Comparison of ENCODE assay signal across 11 mouse cellular contexts in genomic region chr2:85007729-85008128, GRCm38 (mm10). TPM values are rescaled to one million over a fixed set of nuclear protein-coding genes. Genes with fewer than 3 reads are reported as not detected.
DNase-seq lines count a peak whose midpoint lies in the region; ATAC-seq and TF ChIP-seq lines count a peak whose summit lies in the region.
"Had no signal": no experiment of that assay in that cellular context is flagged by ENCODE, and none has a peak within 500 bp of the region (broad histone marks: within the 10 kb centered on the region; RNA-seq: fewer than 3 reads in every experiment).

No protein-coding gene starts in this region.

- peak; percentile 47; the same call in 1 of the 2 replicates for TF ChIP-seq CTCF in brain, embryonic 14.5 days (IDR thresholded peaks at IDR 0.05; ENCODE audit: borderline replicate concordance, extremely low read depth, insufficient read depth, insufficient read length)
- TF ChIP-seq CTCF in liver, embryonic 14.5 days (IDR thresholded peaks at IDR 0.05; ENCODE audit: low read depth), result peak; percentile 78
- peak; percentile 77 for TF ChIP-seq CTCF in stomach, postnatal 0 days (IDR thresholded peaks at IDR 0.05; ENCODE audit: low read depth)

- no peak overlapping the region for H3K4me3 ChIP-seq in liver, embryonic 11.5 days (ENCODE audit: low read depth, low read length)
- no peak overlapping the region for H3K4me3 ChIP-seq in liver, embryonic 14.5 days (ENCODE audit: insufficient read depth in 1 of 2, low read depth in 2 of 2, low read length in 2 of 2)
- no peak overlapping the region for H3K4me3 ChIP-seq in stomach, postnatal 0 days (ENCODE audit: low read depth, low read length)
- H3K4me3 ChIP-seq: heart, embryonic 13.5 days; lung, embryonic 15.5 days had no signal

- H3K9ac ChIP-seq in liver, embryonic 11.5 days (ENCODE audit: low read depth, low read length), result no peak overlapping the region
- H3K9ac ChIP-seq in liver, embryonic 14.5 days (replicated peaks), result no peak overlapping the region
- H3K9ac ChIP-seq in stomach, postnatal 0 days (ENCODE audit: low read length), result no peak overlapping the region
- H3K9ac ChIP-seq: heart, embryonic 13.5 days; lung, embryonic 15.5 days had no signal

- TF ChIP-seq EP300 in liver, embryonic 14.5 days (IDR thresholded peaks at IDR 0.05; ENCODE audit: low read depth), result no peak
- TF ChIP-seq EP300 in stomach, postnatal 0 days (optimal IDR thresholded peaks at IDR 0.05), result no peak

- ATAC-seq in liver, embryonic 11.5 days (replicated peaks; ENCODE audit: low FRiP score), result no peak
- no peak for ATAC-seq in liver, embryonic 14.5 days (ENCODE audit: insufficient read depth)
- no peak for ATAC-seq in stomach, postnatal 0 days (ENCODE audit: low FRiP score, low TSS enrichment)

- no peaks in the 10 kb centered on the region for H3K9me3 ChIP-seq in liver, embryonic 11.5 days (ENCODE audit: control insufficient read depth, low read length)
- H3K9me3 ChIP-seq in liver, embryonic 14.5 days (ENCODE audit: control insufficient read depth, low read length), result no peaks in the 10 kb centered on the region
- H3K9me3 ChIP-seq in stomach, postnatal 0 days (ENCODE audit: control insufficient read depth, low read length), result no peaks in the 10 kb centered on the region
- H3K9me3 ChIP-seq: heart, embryonic 13.5 days; lung, embryonic 15.5 days had no signal

- 22% methylated on average over 4 of the region's 4 CpGs for WGBS in liver, embryonic 11.5 days
- 18% methylated on average over 4 of the region's 4 CpGs for WGBS in liver, embryonic 14.5 days (ENCODE audit: insufficient replicate concordance)
- WGBS in stomach, postnatal 0 days, result 15% methylated on average over 4 of the region's 4 CpGs

- DNase-seq in cerebellum, adult 9-10 months, result peak; percentile 8
- DNase-seq in cerebellum, adult 11-12 months, result no peak
- DNase-seq in liver, result peak; percentile 30
- DNase-seq in liver, embryonic 11.5 days (ENCODE audit: low spot score), result no peak
- DNase-seq in brain, embryonic 14.5 days (ENCODE audit: low read depth), result peak; percentile 57
- peak; percentile 37 to 43 (median 41) for DNase-seq in liver, embryonic 14.5 days (ENCODE audit: low read depth in 3 of 3, low spot score in 3 of 3)
- DNase-seq in stomach, postnatal 0 days (ENCODE audit: low spot score), result no peak
- DNase-seq in urinary bladder, postnatal 14 days (ENCODE audit: low spot score), result no peak

- no peaks in the 10 kb centered on the region for H3K27me3 ChIP-seq in liver, embryonic 11.5 days (replicated peaks; ENCODE audit: control insufficient read depth, insufficient read depth, low read length)
- H3K27me3 ChIP-seq in liver, embryonic 14.5 days (ENCODE audit: control insufficient read depth, insufficient read depth, low read length), result no peaks in the 10 kb centered on the region
- no peaks in the 10 kb centered on the region for H3K27me3 ChIP-seq in stomach, postnatal 0 days (ENCODE audit: control insufficient read depth, insufficient read depth, low read length)
- H3K27me3 ChIP-seq: heart, embryonic 13.5 days; lung, embryonic 15.5 days had no signal

- no peak overlapping the region for H3K4me2 ChIP-seq in liver, embryonic 11.5 days
- no peak overlapping the region for H3K4me2 ChIP-seq in liver, embryonic 14.5 days (ENCODE audit: low read depth)
- H3K4me2 ChIP-seq in stomach, postnatal 0 days (replicated peaks; ENCODE audit: low read depth), result no peak overlapping the region
- H3K4me2 ChIP-seq: heart, embryonic 13.5 days; lung, embryonic 15.5 days had no signal

- H3K36me3 ChIP-seq in liver, embryonic 11.5 days (ENCODE audit: control insufficient read depth, insufficient read depth, low read length), result no peaks in the 10 kb centered on the region
- no peaks in the 10 kb centered on the region for H3K36me3 ChIP-seq in liver, embryonic 14.5 days (replicated peaks; ENCODE audit: control insufficient read depth, insufficient read depth, low read depth)
- H3K36me3 ChIP-seq in stomach, postnatal 0 days (ENCODE audit: control insufficient read depth, insufficient read depth, low read length), result no peaks in the 10 kb centered on the region
- H3K36me3 ChIP-seq: heart, embryonic 13.5 days; lung, embryonic 15.5 days had no signal

- no peak overlapping the region for H3K27ac ChIP-seq in liver, embryonic 11.5 days (ENCODE audit: low read depth, low read length)
- H3K27ac ChIP-seq in liver, embryonic 14.5 days, result no peak overlapping the region
- H3K27ac ChIP-seq in stomach, postnatal 0 days (replicated peaks), result no peak overlapping the region
- H3K27ac ChIP-seq: heart, embryonic 13.5 days; lung, embryonic 15.5 days had no signal

- peaks cover 12% of the 10 kb centered on the region for H3K4me1 ChIP-seq in liver, embryonic 11.5 days (replicated peaks; ENCODE audit: control insufficient read depth, insufficient read depth, low read length)
- H3K4me1 ChIP-seq in liver, embryonic 14.5 days (replicated peaks; ENCODE audit: control insufficient read depth in 2 of 2, insufficient read depth in 2 of 2, low read length in 1 of 2), result peaks cover 31 to 34% of the 10 kb centered on the region in 2 experiments
- H3K4me1 ChIP-seq in stomach, postnatal 0 days (replicated peaks; ENCODE audit: control insufficient read depth, insufficient read depth), result no peaks in the 10 kb centered on the region

- TF ChIP-seq POLR2A in brain, embryonic 14.5 days (IDR thresholded peaks at IDR 0.05; ENCODE audit: borderline replicate concordance, extremely low read depth, insufficient read depth, insufficient read length, poor library complexity, severe bottlenecking), result no peak

RNA-seq across cellular contexts. Expression of gene Prg3, which starts 19.7 kb away (rescaled TPM):
- polyA plus RNA-seq in liver, embryonic 11.5 days (2014; fragmentation: Nextera tagmentation; extraction: Ambion mirVana), result 10.2 and 16.7 TPM in 2 replicates
- not detected in 2 replicates for polyA plus RNA-seq in brain, embryonic 14.5 days (2012; rRNA removed)
- 2.6 and 4.4 TPM in 2 replicates for polyA plus RNA-seq in liver, embryonic 14.5 days (2012; rRNA removed)
- polyA plus RNA-seq in liver, embryonic 14.5 days (2014; fragmentation: Nextera tagmentation; extraction: Ambion mirVana), result 2.1 and 3.4 TPM in 2 replicates
- not detected in 2 replicates for polyA plus RNA-seq in stomach, postnatal 0 days (2015; fragmentation: Nextera tagmentation; extraction: Ambion mirVana)
- polyA plus RNA-seq: lung, embryonic 15.5 days; stomach, embryonic 14.5 days had no signal

RNA-seq across cellular contexts. Expression of gene Prg2, which starts 27.5 kb away (rescaled TPM):
- polyA plus RNA-seq in liver, embryonic 11.5 days (2014; fragmentation: Nextera tagmentation; extraction: Ambion mirVana), result 67.2 and 96.9 TPM in 2 replicates
- polyA plus RNA-seq in brain, embryonic 14.5 days (2012; rRNA removed), result 0.14 and 0.16 TPM in 2 replicates
- polyA plus RNA-seq in liver, embryonic 14.5 days (2012; rRNA removed), result 33.3 and 62.4 TPM in 2 replicates
- 17.9 and 21.8 TPM in 2 replicates for polyA plus RNA-seq in liver, embryonic 14.5 days (2014; fragmentation: Nextera tagmentation; extraction: Ambion mirVana)
- polyA plus RNA-seq in stomach, postnatal 0 days (2015; fragmentation: Nextera tagmentation; extraction: Ambion mirVana), result 0.16 TPM in 1 of 2 replicates, not detected in the other
- polyA plus RNA-seq: stomach, embryonic 14.5 days had no signal

RNA-seq across cellular contexts. Expression of gene Ssrp1, which starts 29.3 kb away (rescaled TPM):
- polyA plus RNA-seq in liver, embryonic 11.5 days (2014; fragmentation: Nextera tagmentation; extraction: Ambion mirVana), result 338 and 381 TPM in 2 replicates
- 191 and 223 TPM in 2 replicates for polyA plus RNA-seq in brain, embryonic 14.5 days (2012; rRNA removed)
- 82.2 and 115 TPM in 2 replicates for polyA plus RNA-seq in liver, embryonic 14.5 days (2012; rRNA removed)
- polyA plus RNA-seq in liver, embryonic 14.5 days (2014; fragmentation: Nextera tagmentation; extraction: Ambion mirVana), result 160 and 183 TPM in 2 replicates
- 84.8 and 90.0 TPM in 2 replicates for polyA plus RNA-seq in stomach, postnatal 0 days (2015; fragmentation: Nextera tagmentation; extraction: Ambion mirVana)

RNA-seq across cellular contexts. Expression of gene P2rx3, which starts 29.5 kb away (rescaled TPM):
- polyA plus RNA-seq in liver, embryonic 11.5 days (2014; fragmentation: Nextera tagmentation; extraction: Ambion mirVana), result 0.95 and 1.1 TPM in 2 replicates
- 2.1 and 6.1 TPM in 2 replicates for polyA plus RNA-seq in brain, embryonic 14.5 days (2012; rRNA removed)
- 0.12 and 0.22 TPM in 2 replicates for polyA plus RNA-seq in liver, embryonic 14.5 days (2012; rRNA removed)
- polyA plus RNA-seq in liver, embryonic 14.5 days (2014; fragmentation: Nextera tagmentation; extraction: Ambion mirVana), result 0.08 and 0.17 TPM in 2 replicates
- polyA plus RNA-seq in stomach, postnatal 0 days (2015; fragmentation: Nextera tagmentation; extraction: Ambion mirVana), result 0.62 and 0.73 TPM in 2 replicates

RNA-seq across cellular contexts. Expression of gene Tnks1bp1, which starts 40.1 kb away (rescaled TPM):
- 3.4 and 3.7 TPM in 2 replicates for polyA plus RNA-seq in liver, embryonic 11.5 days (2014; fragmentation: Nextera tagmentation; extraction: Ambion mirVana)
- 44.0 and 57.0 TPM in 2 replicates for polyA plus RNA-seq in brain, embryonic 14.5 days (2012; rRNA removed)
- polyA plus RNA-seq in liver, embryonic 14.5 days (2012; rRNA removed), result 3.9 and 4.4 TPM in 2 replicates
- polyA plus RNA-seq in liver, embryonic 14.5 days (2014; fragmentation: Nextera tagmentation; extraction: Ambion mirVana), result 0.75 and 1.0 TPM in 2 replicates
- polyA plus RNA-seq in stomach, postnatal 0 days (2015; fragmentation: Nextera tagmentation; extraction: Ambion mirVana), result 32.9 and 34.0 TPM in 2 replicates

Comparison
In these comparisons a context has a peak if more than half of its experiments do, and no peak if none do; other contexts are left out.
1. DNase-seq: peak in cerebellum, adult 9-10 months (single experiment), liver (single experiment), brain, embryonic 14.5 days (single experiment) and liver, embryonic 14.5 days (3 of 3); none in cerebellum, adult 11-12 months (single experiment), liver, embryonic 11.5 days (single experiment), stomach, postnatal 0 days (single experiment) and urinary bladder, postnatal 14 days (single experiment).
2. RNA of gene Prg2, which starts 27.5 kb away (polyA plus RNA-seq): 67.2 to 96.9 TPM in liver, embryonic 11.5 days and 17.9 to 62.4 TPM in liver, embryonic 14.5 days; 0.14 to 0.16 TPM in brain, embryonic 14.5 days and 0.16 TPM in stomach, postnatal 0 days; every median in the first group is over 10 times any median in the second.
3. Peak in every context shown above with its lines, with median percentiles within 50 percentile points of each other: CTCF ChIP-seq.